Comparison of ENCODE assay signal across 18 mouse cellular contexts in genomic region chr13:98835740-98836139, GRCm38 (mm10). TPM values are rescaled to one million over a fixed set of nuclear protein-coding genes. Genes with fewer than 3 reads are reported as not detected.
A peak's percentile ranks its signal among the peaks of the same experiment; 100 is the strongest.
DNase-seq lines count a peak whose midpoint lies in the region; ATAC-seq and TF ChIP-seq lines count a peak whose summit lies in the region.
"Had no signal": no experiment of that assay in that cellular context is flagged by ENCODE, and none has a peak within 500 bp of the region (broad histone marks: within the 10 kb centered on the region; RNA-seq: fewer than 3 reads in every experiment).

No protein-coding gene starts in this region.

- no peaks in the 10 kb centered on the region for H3K4me1 ChIP-seq in forebrain, embryonic 10.5 days
- H3K4me1 ChIP-seq in forebrain, embryonic 11.5 days (replicated peaks; ENCODE audit: control insufficient read depth, insufficient read depth, low read length), result no peaks in the 10 kb centered on the region
- H3K4me1 ChIP-seq in midbrain, embryonic 13.5 days (replicated peaks), result no peaks in the 10 kb centered on the region
- H3K4me1 ChIP-seq in midbrain, embryonic 14.5 days (ENCODE audit: control insufficient read depth, insufficient read depth, low read length), result no peaks in the 10 kb centered on the region
- peaks cover 23% of the 10 kb centered on the region for H3K4me1 ChIP-seq in liver, embryonic 13.5 days (replicated peaks)
- H3K4me1 ChIP-seq in kidney, embryonic 15.5 days, result no peaks in the 10 kb centered on the region
- H3K4me1 ChIP-seq: embryonic facial prominence, embryonic 13.5 days had no signal

- no peaks in the 10 kb centered on the region for H3K27me3 ChIP-seq in forebrain, embryonic 10.5 days (ENCODE audit: poor library complexity, severe bottlenecking)
- no peaks in the 10 kb centered on the region for H3K27me3 ChIP-seq in forebrain, embryonic 11.5 days (ENCODE audit: control insufficient read depth, insufficient read depth, low read length)
- no peaks in the 10 kb centered on the region for H3K27me3 ChIP-seq in midbrain, embryonic 13.5 days
- H3K27me3 ChIP-seq in midbrain, embryonic 14.5 days (ENCODE audit: control insufficient read depth, insufficient read depth, low read length), result no peaks in the 10 kb centered on the region
- H3K27me3 ChIP-seq in liver, embryonic 13.5 days, result no peaks in the 10 kb centered on the region
- H3K27me3 ChIP-seq in myocyte (ENCODE audit: control insufficient read depth, insufficient read depth, insufficient read length), result no peaks in the 10 kb centered on the region
- H3K27me3 ChIP-seq in kidney, embryonic 15.5 days, result no peaks in the 10 kb centered on the region
- H3K27me3 ChIP-seq: embryonic facial prominence, embryonic 13.5 days had no signal

- DNase-seq in forebrain, embryonic 10.5 days (ENCODE audit: extremely low spot score, low spot score), result peak; percentile 13
- DNase-seq in forebrain, embryonic 11.5 days (ENCODE audit: low spot score), result no peak
- no peak for DNase-seq in midbrain, embryonic 14.5 days
- DNase-seq in liver, embryonic 13.5 days, result no peak
- no peak for DNase-seq in spleen, adult 12 weeks (ENCODE audit: low spot score)
- DNase-seq: adrenal gland, postnatal 14 days; cerebellum, adult 11-12 months; cerebellum, postnatal 14 days; gastrocnemius, postnatal 36 days; heart, postnatal 10 days; kidney, adult 9 months; thymus, postnatal 4 days had no signal

- H3K9me3 ChIP-seq in forebrain, embryonic 10.5 days, result no peaks in the 10 kb centered on the region
- no peaks in the 10 kb centered on the region for H3K9me3 ChIP-seq in forebrain, embryonic 11.5 days (ENCODE audit: control insufficient read depth, low read length)
- no peaks in the 10 kb centered on the region for H3K9me3 ChIP-seq in midbrain, embryonic 13.5 days
- no peaks in the 10 kb centered on the region for H3K9me3 ChIP-seq in midbrain, embryonic 14.5 days (ENCODE audit: control insufficient read depth, low read length)
- no peaks in the 10 kb centered on the region for H3K9me3 ChIP-seq in liver, embryonic 13.5 days (replicated peaks)
- H3K9me3 ChIP-seq in kidney, embryonic 15.5 days (replicated peaks), result no peaks in the 10 kb centered on the region
- H3K9me3 ChIP-seq: embryonic facial prominence, embryonic 13.5 days; heart, embryonic 10.5 days had no signal

- no peak overlapping the region for H3K4me2 ChIP-seq in forebrain, embryonic 11.5 days (ENCODE audit: low read depth, low read length, severe bottlenecking)
- no peak overlapping the region for H3K4me2 ChIP-seq in midbrain, embryonic 13.5 days (replicated peaks)
- H3K4me2 ChIP-seq in midbrain, embryonic 14.5 days (ENCODE audit: low read length), result no peak overlapping the region
- 0 out of 2 replicates have a peak overlapping the region, but pooled peaks have one; percentile 17 for H3K4me2 ChIP-seq in liver, embryonic 13.5 days
- no peak overlapping the region for H3K4me2 ChIP-seq in myocyte (ENCODE audit: low read depth)
- H3K4me2 ChIP-seq in kidney, embryonic 15.5 days, result no peak overlapping the region
- H3K4me2 ChIP-seq: embryonic facial prominence, embryonic 13.5 days had no signal

- H3K27ac ChIP-seq in forebrain, embryonic 10.5 days, result no peak overlapping the region
- no peak overlapping the region for H3K27ac ChIP-seq in forebrain, embryonic 11.5 days (ENCODE audit: low read depth, low read length)
- H3K27ac ChIP-seq in midbrain, embryonic 13.5 days, result no peak overlapping the region
- no peak overlapping the region for H3K27ac ChIP-seq in midbrain, embryonic 14.5 days (replicated peaks; ENCODE audit: low read depth, low read length)
- peak overlapping the region; percentile 50 for H3K27ac ChIP-seq in liver, embryonic 13.5 days
- no peak overlapping the region for H3K27ac ChIP-seq in kidney, embryonic 15.5 days
- H3K27ac ChIP-seq: embryonic facial prominence, embryonic 13.5 days; heart, embryonic 10.5 days had no signal

- H3K79me2 ChIP-seq in myocyte (ENCODE audit: control insufficient read depth, insufficient read depth), result no peaks in the 10 kb centered on the region

- no peak overlapping the region for H3K9ac ChIP-seq in forebrain, embryonic 11.5 days (ENCODE audit: low read length)
- no peak overlapping the region for H3K9ac ChIP-seq in midbrain, embryonic 13.5 days (replicated peaks)
- no peak overlapping the region for H3K9ac ChIP-seq in midbrain, embryonic 14.5 days (replicated peaks; ENCODE audit: low read length)
- H3K9ac ChIP-seq in liver, embryonic 13.5 days, result no peak overlapping the region
- H3K9ac ChIP-seq in kidney, embryonic 15.5 days, result no peak overlapping the region
- H3K9ac ChIP-seq: embryonic facial prominence, embryonic 13.5 days had no signal

- WGBS in forebrain, embryonic 10.5 days, result 93% methylated on average over 5 of the region's 5 CpGs
- 89% methylated on average over 5 of the region's 5 CpGs for WGBS in forebrain, embryonic 11.5 days
- 91% methylated on average over 5 of the region's 5 CpGs for WGBS in midbrain, embryonic 13.5 days
- 92% methylated on average over 5 of the region's 5 CpGs for whole genome bisulfite sequencing in midbrain, embryonic 14.5 days
- WGBS in liver, embryonic 13.5 days (ENCODE audit: insufficient replicate concordance), result 15% methylated on average over 5 of the region's 5 CpGs
- 91% methylated on average over 5 of the region's 5 CpGs for whole genome bisulfite sequencing in kidney, embryonic 15.5 days

- no peak for TF ChIP-seq POLR2A in myocyte (IDR thresholded peaks at IDR 0.05; ENCODE audit: insufficient read length, low read depth)

- no peak overlapping the region for H3K4me3 ChIP-seq in forebrain, embryonic 10.5 days
- no peak overlapping the region for H3K4me3 ChIP-seq in forebrain, embryonic 11.5 days (ENCODE audit: low read depth, low read length)
- no peak overlapping the region for H3K4me3 ChIP-seq in midbrain, embryonic 13.5 days (replicated peaks)
- no peak overlapping the region for H3K4me3 ChIP-seq in midbrain, embryonic 14.5 days (replicated peaks; ENCODE audit: low read depth, low read length)
- no peak overlapping the region for H3K4me3 ChIP-seq in liver, embryonic 13.5 days (replicated peaks)
- no peak overlapping the region for H3K4me3 ChIP-seq in myocyte
- no peak overlapping the region for H3K4me3 ChIP-seq in kidney, embryonic 15.5 days (replicated peaks)
- H3K4me3 ChIP-seq: embryonic facial prominence, embryonic 13.5 days; heart, embryonic 10.5 days had no signal

- no peak overlapping the region for H3ac ChIP-seq in myocyte (ENCODE audit: control insufficient read depth, insufficient read length)

- peaks cover 41% of the 10 kb centered on the region for H3K36me3 ChIP-seq in forebrain, embryonic 10.5 days (replicated peaks)
- H3K36me3 ChIP-seq in forebrain, embryonic 11.5 days (ENCODE audit: control insufficient read depth, insufficient read depth, low read length), result no peaks in the 10 kb centered on the region; the same call in 1 of the 2 replicates
- H3K36me3 ChIP-seq in midbrain, embryonic 13.5 days, result peaks cover 23% of the 10 kb centered on the region; the same call in 1 of the 2 replicates
- peaks cover 14% of the 10 kb centered on the region; the same call in 1 of the 2 replicates for H3K36me3 ChIP-seq in midbrain, embryonic 14.5 days (ENCODE audit: control insufficient read depth, insufficient read depth, low read length)
- peaks cover 19% of the 10 kb centered on the region for H3K36me3 ChIP-seq in liver, embryonic 13.5 days
- H3K36me3 ChIP-seq in myocyte (ENCODE audit: control insufficient read depth, insufficient read depth), result peaks cover 36% of the 10 kb centered on the region
- peaks cover 34% of the 10 kb centered on the region for H3K36me3 ChIP-seq in kidney, embryonic 15.5 days

- ATAC-seq in forebrain, embryonic 11.5 days (replicated peaks; ENCODE audit: low FRiP score), result no peak
- ATAC-seq in midbrain, embryonic 13.5 days, result 0 out of 2 replicates have a peak, but pooled peaks have one; percentile 11
- ATAC-seq in midbrain, embryonic 14.5 days (ENCODE audit: low FRiP score, low TSS enrichment), result no peak
- ATAC-seq in liver, embryonic 13.5 days (ENCODE audit: low read depth), result peak; percentile 84
- no peak for ATAC-seq in kidney, embryonic 15.5 days (replicated peaks; ENCODE audit: low FRiP score)
- ATAC-seq: activated CD4-positive, CD25-positive, alpha-beta regulatory T cell, adult 4 months had no signal

TF ChIP-seq in myocyte, 11 proteins besides CTCF, POLR2A, EP300 and RAD21:
- TF ChIP-seq POLR2AphosphoS2 (IDR thresholded peaks at IDR 0.05; ENCODE audit: insufficient read length, low read depth) (peak; percentile 73), REST (IDR thresholded peaks at IDR 0.05; ENCODE audit: insufficient read depth, insufficient read length) (no peak), CEBPB (IDR thresholded peaks at IDR 0.05; ENCODE audit: insufficient read depth, poor library complexity, severe bottlenecking) (no peak), TCF3 (IDR thresholded peaks at IDR 0.05; ENCODE audit: insufficient read length, low read depth) (no peak), MYOG (IDR thresholded peaks at IDR 0.05; ENCODE audit: control insufficient read depth in 1 of 3, insufficient read depth in 1 of 3, insufficient read length in 2 of 3, low read depth in 2 of 3) (no peak), E2F4 (IDR thresholded peaks at IDR 0.05; ENCODE audit: insufficient read depth) (no peak)

RNA-seq across cellular contexts. Expression of gene Fcho2, which starts 20.5 kb away (rescaled TPM):
- 25.4 and 28.1 TPM in 2 replicates for polyA plus RNA-seq in forebrain, embryonic 10.5 days (2016; fragmentation: Nextera tagmentation; extraction: Ambion mirVana)
- 26.4 and 33.5 TPM in 2 replicates for polyA plus RNA-seq in forebrain, embryonic 11.5 days (2014; fragmentation: Nextera tagmentation; extraction: Ambion mirVana)
- 27.0 and 30.6 TPM in 2 replicates for polyA plus RNA-seq in midbrain, embryonic 13.5 days (2015; fragmentation: Nextera tagmentation; extraction: Ambion mirVana)
- polyA plus RNA-seq in midbrain, embryonic 14.5 days (2014; fragmentation: Nextera tagmentation; extraction: Ambion mirVana), result 22.4 and 23.6 TPM in 2 replicates
- polyA plus RNA-seq in liver, embryonic 13.5 days (2015; fragmentation: Nextera tagmentation; extraction: Ambion mirVana), result 20.6 and 28.5 TPM in 2 replicates
- 3.9 TPM for polyA plus RNA-seq in myocyte (2012; fragmentation: generic; extraction: Trizol)
- polyA plus RNA-seq in kidney, embryonic 15.5 days (2015; fragmentation: Nextera tagmentation; extraction: Ambion mirVana), result 41.6 and 42.8 TPM in 2 replicates

Comparison
In these comparisons a context has a peak if more than half of its experiments do, and no peak if none do; other contexts are left out.
1. ATAC-seq: peak in midbrain, embryonic 13.5 days (single experiment) and liver, embryonic 13.5 days (single experiment); none in forebrain, embryonic 11.5 days (single experiment), midbrain, embryonic 14.5 days (single experiment) and kidney, embryonic 15.5 days (single experiment).